Mouse (Mus musculus): ENCODE results near the gene Ptgr1. TPM values are rescaled to one million over a fixed set of nuclear protein-coding genes. Genes with fewer than 3 reads are reported as not detected.

The Ptgr1 gene
- total RNA-seq, 1 experiment: 14.4 TPM

DNA sequence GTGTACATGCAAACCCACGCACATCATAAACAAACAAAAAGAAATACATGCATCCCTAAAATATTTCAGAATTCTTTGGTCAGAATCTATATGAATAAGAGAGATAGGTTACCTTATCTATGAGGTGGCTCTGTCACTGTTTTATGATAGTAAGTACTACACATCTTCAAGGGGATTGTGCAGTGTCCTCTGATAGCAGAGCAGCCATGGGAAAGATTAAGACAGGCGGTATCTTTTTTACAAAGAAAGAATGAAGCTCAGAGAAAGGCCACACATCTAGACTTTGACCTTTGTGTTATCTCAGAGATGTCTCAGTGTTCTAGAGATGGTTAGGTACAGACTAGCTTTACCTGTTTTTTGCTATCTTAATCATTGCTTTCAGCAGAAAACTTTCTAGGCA, 30.0 kb upstream of the Ptgr1 start:
- H3K9ac ChIP-seq (ENCODE audit: insufficient read depth, low read depth, low read length, poor library complexity, severe bottlenecking): no peak overlapping the region
- in situ Hi-C loops (cut with MboI; ENCODE audit: low sequenced_read_pairs in 2 of 2, unreplicated experiment in 2 of 2): no loop called here
- no peaks in the 10 kb centered on the region for H3K9me3 ChIP-seq (ENCODE audit: control insufficient read depth, insufficient read depth, low read depth, low read length)
- H3K4me1 ChIP-seq (ENCODE audit: control insufficient read depth in 2 of 2, insufficient read depth in 2 of 2, low read length in 2 of 2, poor library complexity in 1 of 2): 0 out of 4 replicates have a peak, but pooled peaks cover 0 to 4% of the 10 kb centered on the region in 2 experiments
- no peak overlapping the region for H3K27ac ChIP-seq (ENCODE audit: insufficient read depth, low read depth, low read length, poor library complexity, severe bottlenecking)
- no peak for DNase-seq (ENCODE audit: low read depth, low spot score)
- no peaks in the 10 kb centered on the region; the same call in 1 of the 2 replicates for H3K36me3 ChIP-seq (ENCODE audit: control insufficient read depth, insufficient read depth, low read length, poor library complexity, severe bottlenecking)
- TF ChIP-seq ZC3H11A (IDR thresholded peaks at IDR 0.05; ENCODE audit: borderline replicate concordance, low read depth, low read length) (no peak), ZNF384 (IDR thresholded peaks at IDR 0.05; ENCODE audit: low read depth, low read length) (no peak), CHD2 (IDR thresholded peaks at IDR 0.05; ENCODE audit: low read depth, low read length) (no peak)
- no peak overlapping the region for H3K4me3 ChIP-seq (ENCODE audit: insufficient read depth in 1 of 2, low read depth in 1 of 2, low read length in 2 of 2, poor library complexity in 1 of 2, severe bottlenecking in 1 of 2)

- DNase-seq (ENCODE audit: low read depth, low spot score): no peak
- Histone ChIP-seq H3K9me3 (ENCODE audit: control insufficient read depth, insufficient read depth, low read depth, low read length) (no peaks in the 10 kb centered on the region), H3K27ac (ENCODE audit: insufficient read depth, low read depth, low read length, poor library complexity, severe bottlenecking) (no peak overlapping the region), H3K36me3 (ENCODE audit: control insufficient read depth, insufficient read depth, low read length, poor library complexity, severe bottlenecking) (no peaks in the 10 kb centered on the region; the same call in 1 of the 2 replicates), H3K4me3 (ENCODE audit: insufficient read depth in 1 of 2, low read depth in 1 of 2, low read length in 2 of 2, poor library complexity in 1 of 2, severe bottlenecking in 1 of 2) (no peak overlapping the region), H3K9ac (ENCODE audit: insufficient read depth, low read depth, low read length, poor library complexity, severe bottlenecking) (no peak overlapping the region), H3K4me1 (ENCODE audit: control insufficient read depth in 2 of 2, insufficient read depth in 2 of 2, low read length in 2 of 2, poor library complexity in 1 of 2) (0 out of 4 replicates have a peak, but pooled peaks cover 0 to 4% of the 10 kb centered on the region in 2 experiments)
- TF ChIP-seq CHD2 (IDR thresholded peaks at IDR 0.05; ENCODE audit: low read depth, low read length): no peak
- no peak for TF ChIP-seq ZNF384 (IDR thresholded peaks at IDR 0.05; ENCODE audit: low read depth, low read length)
- no peak for TF ChIP-seq ZC3H11A (IDR thresholded peaks at IDR 0.05; ENCODE audit: borderline replicate concordance, low read depth, low read length)
- TF ChIP-seq HCFC1 (IDR thresholded peaks at IDR 0.05; ENCODE audit: borderline replicate concordance, insufficient read depth, low read length): no peak
- TF ChIP-seq MAFK (IDR thresholded peaks at IDR 0.05; ENCODE audit: insufficient read depth, low read depth, low read length): no peak
- in situ Hi-C loops (cut with MboI; ENCODE audit: low sequenced_read_pairs in 2 of 2, unreplicated experiment in 2 of 2): no loop called here
These were observed 28.3 kb upstream of the Ptgr1 start for GRCm38 (mm10) chr4:59015181-59015580.

DNA sequence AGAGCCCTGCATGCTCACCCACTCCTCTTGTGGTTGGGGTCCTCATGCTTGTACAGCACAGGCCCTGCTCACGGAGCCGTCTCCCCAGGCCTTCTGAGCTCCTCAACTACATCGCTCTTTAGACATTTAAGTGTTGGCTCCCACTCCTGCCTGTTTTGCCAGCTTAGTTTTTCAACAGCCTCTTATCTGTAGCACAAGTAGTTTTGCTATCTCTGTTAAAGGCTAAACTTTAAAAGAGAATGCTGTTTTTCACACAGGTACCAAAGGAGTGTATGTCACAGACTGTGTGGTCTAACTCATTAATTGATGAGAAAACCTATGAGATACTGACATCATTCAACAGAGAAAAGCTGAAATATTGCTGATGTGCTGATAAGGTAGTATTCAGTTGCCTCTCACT, 24.5 kb upstream of the Ptgr1 start:
- Histone ChIP-seq H3K9me3 (ENCODE audit: control insufficient read depth, insufficient read depth, low read depth, low read length) (no peaks in the 10 kb centered on the region), H3K9ac (ENCODE audit: insufficient read depth, low read depth, low read length, poor library complexity, severe bottlenecking) (no peak overlapping the region), H3K4me3 (ENCODE audit: insufficient read depth in 1 of 2, low read depth in 1 of 2, low read length in 2 of 2, poor library complexity in 1 of 2, severe bottlenecking in 1 of 2) (no peak overlapping the region), H3K27ac (ENCODE audit: insufficient read depth, low read depth, low read length, poor library complexity, severe bottlenecking) (no peak overlapping the region), H3K36me3 (ENCODE audit: control insufficient read depth, insufficient read depth, low read length, poor library complexity, severe bottlenecking) (no peaks in the 10 kb centered on the region; the same call in 1 of the 2 replicates), H3K4me1 (ENCODE audit: control insufficient read depth in 2 of 2, insufficient read depth in 2 of 2, low read length in 2 of 2, poor library complexity in 1 of 2) (peaks cover 0 to 2% of the 10 kb centered on the region in 2 experiments; a peak in 1 of 4 replicates)
- in situ Hi-C loops (cut with MboI; ENCODE audit: low sequenced_read_pairs in 2 of 2, unreplicated experiment in 2 of 2): no loop called here
- TF ChIP-seq ZC3H11A (IDR thresholded peaks at IDR 0.05; ENCODE audit: borderline replicate concordance, low read depth, low read length) (no peak), HCFC1 (IDR thresholded peaks at IDR 0.05; ENCODE audit: borderline replicate concordance, insufficient read depth, low read length) (no peak), MAFK (IDR thresholded peaks at IDR 0.05; ENCODE audit: insufficient read depth, low read depth, low read length) (no peak), ZNF384 (IDR thresholded peaks at IDR 0.05; ENCODE audit: low read depth, low read length) (no peak), CHD2 (IDR thresholded peaks at IDR 0.05; ENCODE audit: low read depth, low read length) (no peak)
- no peak for DNase-seq (ENCODE audit: low read depth, low spot score)

DNA sequence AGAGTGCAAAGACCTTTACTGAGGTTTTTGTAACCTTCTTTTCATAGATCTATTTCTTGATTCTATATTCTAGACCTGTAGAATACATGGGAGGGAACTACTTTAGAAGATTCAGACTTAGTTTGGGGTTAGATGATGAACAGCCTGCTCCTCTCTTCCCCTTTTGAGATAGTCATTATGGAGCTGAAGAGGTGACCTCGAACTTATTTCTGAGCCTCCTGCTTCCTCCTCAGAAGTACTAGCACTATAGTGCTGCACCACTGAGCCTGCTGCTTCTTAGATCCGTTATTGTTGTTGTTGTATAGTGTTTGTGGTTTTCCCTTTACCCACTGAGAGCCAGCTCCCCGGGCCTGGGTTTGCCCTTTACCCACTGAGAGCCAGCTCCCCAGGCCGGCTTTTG, 22.8 kb upstream of the Ptgr1 start:
- Histone ChIP-seq H3K36me3 (ENCODE audit: control insufficient read depth, insufficient read depth, low read length, poor library complexity, severe bottlenecking) (no peaks in the 10 kb centered on the region; the same call in 1 of the 2 replicates), H3K9ac (ENCODE audit: insufficient read depth, low read depth, low read length, poor library complexity, severe bottlenecking) (no peak overlapping the region), H3K4me1 (ENCODE audit: control insufficient read depth in 2 of 2, insufficient read depth in 2 of 2, low read length in 2 of 2, poor library complexity in 1 of 2) (peaks cover 0 to 2% of the 10 kb centered on the region in 2 experiments; a peak in 1 of 4 replicates), H3K4me3 (ENCODE audit: insufficient read depth in 1 of 2, low read depth in 1 of 2, low read length in 2 of 2, poor library complexity in 1 of 2, severe bottlenecking in 1 of 2) (no peak overlapping the region), H3K27ac (ENCODE audit: insufficient read depth, low read depth, low read length, poor library complexity, severe bottlenecking) (no peak overlapping the region), H3K9me3 (ENCODE audit: control insufficient read depth, insufficient read depth, low read depth, low read length) (no peaks in the 10 kb centered on the region)
- no peak for DNase-seq (ENCODE audit: low read depth, low spot score)
- in situ Hi-C loops (cut with MboI; ENCODE audit: low sequenced_read_pairs in 2 of 2, unreplicated experiment in 2 of 2): no loop called here
- TF ChIP-seq CHD2 (IDR thresholded peaks at IDR 0.05; ENCODE audit: low read depth, low read length) (no peak), ZC3H11A (IDR thresholded peaks at IDR 0.05; ENCODE audit: borderline replicate concordance, low read depth, low read length) (no peak), HCFC1 (IDR thresholded peaks at IDR 0.05; ENCODE audit: borderline replicate concordance, insufficient read depth, low read length) (no peak), ZNF384 (IDR thresholded peaks at IDR 0.05; ENCODE audit: low read depth, low read length) (no peak), MAFK (IDR thresholded peaks at IDR 0.05; ENCODE audit: insufficient read depth, low read depth, low read length) (no peak)

- Histone ChIP-seq H3K9me3 (ENCODE audit: control insufficient read depth, insufficient read depth, low read depth, low read length) (no peaks in the 10 kb centered on the region), H3K4me1 (ENCODE audit: control insufficient read depth in 2 of 2, insufficient read depth in 2 of 2, low read length in 2 of 2, poor library complexity in 1 of 2) (peaks cover 0 to 2% of the 10 kb centered on the region in 2 experiments; a peak in 1 of 4 replicates), H3K9ac (ENCODE audit: insufficient read depth, low read depth, low read length, poor library complexity, severe bottlenecking) (no peak overlapping the region), H3K36me3 (ENCODE audit: control insufficient read depth, insufficient read depth, low read length, poor library complexity, severe bottlenecking) (no peaks in the 10 kb centered on the region; the same call in 1 of the 2 replicates), H3K4me3 (ENCODE audit: insufficient read depth in 1 of 2, low read depth in 1 of 2, low read length in 2 of 2, poor library complexity in 1 of 2, severe bottlenecking in 1 of 2) (no peak overlapping the region), H3K27ac (ENCODE audit: insufficient read depth, low read depth, low read length, poor library complexity, severe bottlenecking) (no peak overlapping the region)
- in situ Hi-C loops (cut with MboI; ENCODE audit: low sequenced_read_pairs in 2 of 2, unreplicated experiment in 2 of 2): no loop called here
- DNase-seq (ENCODE audit: low read depth, low spot score): no peak
- TF ChIP-seq ZNF384 (IDR thresholded peaks at IDR 0.05; ENCODE audit: low read depth, low read length): no peak
These were observed 22.3 kb upstream of the Ptgr1 start for GRCm38 (mm10) chr4:59009186-59009585.
